Mouse (Mus musculus): ENCODE results near the gene Adarb1. TPM values are rescaled to one million over a fixed set of nuclear protein-coding genes. Genes with fewer than 3 reads are reported as not detected.

Gene Adarb1
- polyA plus RNA-seq (2016; fragmentation: Nextera tagmentation; extraction: Ambion mirVana), result 5.1 and 6.8 TPM in 2 replicates

- peaks cover 27% of the 10 kb centered on the region for H3K4me1 ChIP-seq
- peak; percentile 96 for DNase-seq (ENCODE audit: low spot score)
- H3K27ac ChIP-seq (replicated peaks), result peak within 1 kb of the TSS; percentile 88
- no peaks in the 10 kb centered on the region for H3K36me3 ChIP-seq (replicated peaks)
- peak within 1 kb of the TSS; percentile 75 for H3K4me3 ChIP-seq
- H3K9me3 ChIP-seq, result 0 out of 2 replicates have a peak, but pooled peaks cover 2% of the 10 kb centered on the region
- peaks cover 29% of the 10 kb centered on the region for H3K27me3 ChIP-seq (replicated peaks; ENCODE audit: low read depth, poor library complexity, severe bottlenecking)
- WGBS, result under 1% methylated on average over 57 of the region's 57 CpGs
Measured at GRCm38 (mm10) chr10:77418138-77418537, at the start of gene Adarb1. Gene Adarb1 (minus strand): TSS chr10:77418270.

GRCm38 (mm10) chr10:77467407-77467806 is 49.3 kb upstream of the Adarb1 start:
- 84% methylated on average over 6 of the region's 6 CpGs for WGBS
- DNase-seq (ENCODE audit: low spot score), result no peak
- Histone ChIP-seq H3K9me3 (no peaks in the 10 kb centered on the region), H3K36me3 (replicated peaks) (no peaks in the 10 kb centered on the region), H3K4me3 (no peak overlapping the region), H3K27ac (replicated peaks) (no peak overlapping the region), H3K27me3 (replicated peaks; ENCODE audit: low read depth, poor library complexity, severe bottlenecking) (no peaks in the 10 kb centered on the region), H3K4me1 (peaks cover 10% of the 10 kb centered on the region; the same call in 1 of the 2 replicates)

DNA sequence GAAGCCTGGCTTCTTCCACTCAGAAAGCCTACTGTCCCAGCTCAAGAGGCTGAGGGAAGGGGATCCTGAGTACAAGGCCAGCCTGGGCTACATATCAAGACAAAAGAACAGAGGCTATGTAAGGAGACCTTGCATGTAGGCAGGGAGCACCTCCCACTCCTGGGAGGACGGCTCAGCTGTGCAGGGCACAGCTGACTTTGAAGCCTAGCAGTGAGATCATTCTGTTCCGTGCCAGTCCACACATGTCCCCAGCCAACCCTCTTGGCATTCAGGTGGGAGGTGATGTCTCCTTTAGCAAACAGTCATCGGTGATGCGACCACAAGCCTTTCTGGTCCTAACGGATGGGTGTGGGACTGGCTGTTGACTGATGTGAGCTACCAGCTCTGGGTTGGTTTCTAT is 47.8 kb upstream of the Adarb1 start:
- DNase-seq (ENCODE audit: low spot score), result no peak
- Histone ChIP-seq H3K27me3 (replicated peaks; ENCODE audit: low read depth, poor library complexity, severe bottlenecking) (no peaks in the 10 kb centered on the region), H3K9me3 (no peaks in the 10 kb centered on the region)

GRCm38 (mm10) chr10:77464181-77464936 is 46.3 kb upstream of the Adarb1 start:
- H3K4me1 ChIP-seq, result peaks cover 10% of the 10 kb centered on the region; the same call in 1 of the 2 replicates
- H3K27ac ChIP-seq (replicated peaks), result no peak overlapping the region
- H3K9me3 ChIP-seq, result no peaks in the 10 kb centered on the region
- no peak for DNase-seq (ENCODE audit: low spot score)
- H3K4me3 ChIP-seq, result no peak overlapping the region
- WGBS, result 78% methylated on average over 10 of the region's 10 CpGs
- H3K27me3 ChIP-seq (replicated peaks; ENCODE audit: low read depth, poor library complexity, severe bottlenecking), result no peaks in the 10 kb centered on the region
- H3K36me3 ChIP-seq (replicated peaks), result no peaks in the 10 kb centered on the region

More for the DNA sequence above, 47.8 kb upstream of the Adarb1 start:
- H3K4me3 ChIP-seq, result no peak overlapping the region
- H3K27ac ChIP-seq (replicated peaks), result no peak overlapping the region
- no peaks in the 10 kb centered on the region for H3K36me3 ChIP-seq (replicated peaks)
- 87% methylated on average over 5 of the region's 5 CpGs for WGBS
- peaks cover 10% of the 10 kb centered on the region; the same call in 1 of the 2 replicates for H3K4me1 ChIP-seq

DNA sequence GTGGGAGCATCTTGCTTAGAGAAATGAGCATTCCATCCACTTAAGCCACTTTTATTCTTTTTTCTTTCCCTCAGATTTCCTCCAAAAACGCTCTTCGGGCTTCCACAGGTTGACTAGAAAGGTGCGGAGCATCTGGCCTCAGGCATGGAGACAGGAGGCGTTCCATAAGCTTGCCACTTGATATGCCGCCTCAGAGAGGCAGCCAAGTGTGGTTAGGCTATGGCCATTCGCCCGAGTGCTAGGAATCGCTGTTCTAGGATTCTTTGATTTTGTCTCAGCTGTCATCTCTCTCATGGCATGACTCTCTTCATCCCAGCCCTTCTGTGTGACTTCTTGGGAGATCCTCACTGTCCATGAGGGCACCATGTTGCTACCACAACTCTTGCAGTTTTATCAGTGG is 43.1 kb upstream of the Adarb1 start:
- Histone ChIP-seq H3K4me3 (no peak overlapping the region), H3K36me3 (replicated peaks) (no peaks in the 10 kb centered on the region), H3K27me3 (replicated peaks; ENCODE audit: low read depth, poor library complexity, severe bottlenecking) (no peaks in the 10 kb centered on the region), H3K27ac (replicated peaks) (no peak overlapping the region), H3K9me3 (no peaks in the 10 kb centered on the region), H3K4me1 (0 out of 2 replicates have a peak, but pooled peaks cover 6% of the 10 kb centered on the region)
- 86% methylated on average over 8 of the region's 8 CpGs for WGBS
- no peak for DNase-seq (ENCODE audit: low spot score)

- Histone ChIP-seq H3K36me3 (replicated peaks) (no peaks in the 10 kb centered on the region), H3K4me1 (0 out of 2 replicates have a peak, but pooled peaks cover 2% of the 10 kb centered on the region), H3K4me3 (no peak overlapping the region), H3K27me3 (replicated peaks; ENCODE audit: low read depth, poor library complexity, severe bottlenecking) (no peaks in the 10 kb centered on the region), H3K27ac (replicated peaks) (no peak overlapping the region), H3K9me3 (no peaks in the 10 kb centered on the region)
- WGBS, result 81% methylated on average over 3 of the region's 3 CpGs
- DNase-seq (ENCODE audit: low spot score), result no peak
Measured at GRCm38 (mm10) chr10:77457701-77458100, 39.6 kb upstream of the Adarb1 start.

DNA sequence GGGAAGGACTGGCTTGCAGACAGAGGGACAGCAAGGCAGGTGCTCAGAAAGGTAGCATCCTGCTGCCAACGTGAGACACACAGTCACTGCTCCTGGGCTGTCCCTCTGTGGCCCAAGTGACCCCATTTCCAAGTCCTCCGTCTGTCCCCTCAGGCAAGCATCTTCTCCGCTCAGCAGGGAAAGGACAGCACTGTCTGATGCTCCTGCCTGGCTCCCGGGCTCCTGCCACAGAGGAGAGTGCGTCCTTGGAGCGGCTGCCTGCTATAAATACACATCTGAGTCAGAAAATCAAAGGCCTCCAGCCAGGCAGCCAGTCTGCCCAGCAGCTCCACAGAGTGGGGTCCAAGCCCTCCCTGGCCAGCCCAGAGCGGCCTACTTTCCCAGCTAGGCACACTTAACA is 38.4 kb upstream of the Adarb1 start:
- Histone ChIP-seq H3K27ac (replicated peaks) (no peak overlapping the region), H3K4me3 (no peak overlapping the region), H3K36me3 (replicated peaks) (no peaks in the 10 kb centered on the region), H3K27me3 (replicated peaks; ENCODE audit: low read depth, poor library complexity, severe bottlenecking) (no peaks in the 10 kb centered on the region), H3K9me3 (no peaks in the 10 kb centered on the region), H3K4me1 (0 out of 2 replicates have a peak, but pooled peaks cover 2% of the 10 kb centered on the region)
- 64% methylated on average over 7 of the region's 7 CpGs for WGBS
- no peak for DNase-seq (ENCODE audit: low spot score)

DNA sequence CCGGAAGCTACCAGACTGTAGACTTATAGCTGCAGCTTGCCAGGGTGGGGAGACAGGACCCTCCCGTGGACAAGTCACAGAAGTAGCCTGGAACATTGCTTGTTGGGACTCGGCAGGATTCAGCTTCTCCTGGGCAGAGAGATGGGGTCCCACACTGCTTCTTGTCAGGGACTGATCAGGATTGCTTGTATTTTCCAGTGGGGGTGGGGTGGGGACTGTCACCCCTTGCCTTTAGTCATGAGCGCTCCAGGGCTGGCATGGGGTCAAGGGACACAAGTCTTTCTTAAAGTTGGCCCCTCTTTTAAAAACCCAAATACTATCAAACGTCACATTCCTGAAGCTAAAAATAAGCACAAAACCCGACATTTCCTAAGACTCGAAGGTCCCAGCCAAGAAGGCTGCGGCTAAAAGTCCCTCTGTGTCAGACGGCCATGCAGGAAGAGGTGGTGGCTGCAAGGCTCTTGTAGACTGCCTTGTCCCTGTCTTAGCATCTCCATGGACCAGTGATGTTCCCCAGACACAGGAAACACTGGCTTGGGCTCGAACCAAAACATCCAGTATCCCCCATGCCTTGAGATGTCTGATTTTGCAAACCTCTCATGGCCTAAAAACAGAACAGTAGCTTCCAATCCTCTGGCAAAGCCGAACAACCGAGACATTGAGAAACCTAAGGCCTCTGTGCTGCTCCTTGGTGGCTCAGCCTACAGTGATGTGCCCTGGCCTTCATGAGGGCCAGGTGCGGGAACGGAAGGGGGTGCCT is 37.4 kb upstream of the Adarb1 start:
- Histone ChIP-seq H3K27ac (replicated peaks) (no peak overlapping the region), H3K36me3 (replicated peaks) (no peaks in the 10 kb centered on the region), H3K27me3 (replicated peaks; ENCODE audit: low read depth, poor library complexity, severe bottlenecking) (no peaks in the 10 kb centered on the region), H3K4me1 (peaks cover 6% of the 10 kb centered on the region), H3K9me3 (no peaks in the 10 kb centered on the region), H3K4me3 (no peak overlapping the region)
- 82% methylated on average over 14 of the region's 14 CpGs for WGBS
- DNase-seq (ENCODE audit: low spot score), result no peak

DNA sequence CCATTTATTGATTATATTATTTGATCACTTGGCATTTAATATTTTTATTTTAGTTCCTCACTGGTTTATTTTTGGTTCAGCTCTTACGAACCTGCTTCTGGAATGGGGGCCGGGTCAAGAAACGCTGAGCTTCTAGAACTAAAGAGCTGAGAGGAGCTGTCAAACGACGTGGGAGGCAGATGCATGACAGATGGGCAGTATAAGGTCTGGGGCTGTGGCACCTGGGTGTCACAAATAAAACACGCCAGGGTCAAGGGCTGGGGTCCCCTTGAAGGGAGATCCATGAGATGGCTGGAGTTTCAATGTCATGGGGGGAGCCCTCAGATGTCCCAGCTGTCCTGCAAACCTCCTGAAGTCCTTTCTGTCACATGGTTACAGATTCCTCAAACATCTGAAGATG is 36.7 kb upstream of the Adarb1 start:
- WGBS, result 83% methylated on average over 6 of the region's 6 CpGs
- Histone ChIP-seq H3K27me3 (replicated peaks; ENCODE audit: low read depth, poor library complexity, severe bottlenecking) (no peaks in the 10 kb centered on the region), H3K4me3 (no peak overlapping the region), H3K4me1 (peaks cover 12% of the 10 kb centered on the region), H3K9me3 (no peaks in the 10 kb centered on the region), H3K36me3 (replicated peaks) (no peaks in the 10 kb centered on the region), H3K27ac (replicated peaks) (no peak overlapping the region)
- no peak for DNase-seq (ENCODE audit: low spot score)

- Histone ChIP-seq H3K4me3 (no peak overlapping the region), H3K27me3 (replicated peaks; ENCODE audit: low read depth, poor library complexity, severe bottlenecking) (no peaks in the 10 kb centered on the region), H3K4me1 (peaks cover 39% of the 10 kb centered on the region), H3K36me3 (replicated peaks) (no peaks in the 10 kb centered on the region), H3K27ac (replicated peaks) (no peak overlapping the region), H3K9me3 (no peaks in the 10 kb centered on the region)
- WGBS, result 91% methylated on average over 4 of the region's 4 CpGs
- no peak for DNase-seq (ENCODE audit: low spot score)
Measured at GRCm38 (mm10) chr10:77451822-77452221, 33.8 kb upstream of the Adarb1 start.

DNA sequence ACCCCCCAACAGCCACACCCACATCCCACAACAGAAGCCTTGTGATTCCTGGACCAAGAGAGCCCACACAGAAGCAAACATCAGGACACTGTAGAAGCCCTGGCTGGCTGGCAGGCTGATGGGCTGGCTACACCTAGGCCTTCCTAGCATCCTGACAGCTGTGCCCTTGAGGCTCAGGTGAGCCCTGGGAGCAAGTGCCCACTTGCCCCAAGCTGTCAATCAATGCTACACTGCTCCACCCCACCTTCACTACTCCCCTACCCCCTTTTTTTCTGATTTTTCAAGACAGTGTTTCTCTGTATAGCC is 32.0 kb upstream of the Adarb1 start:
- H3K27me3 ChIP-seq (replicated peaks; ENCODE audit: low read depth, poor library complexity, severe bottlenecking), result no peaks in the 10 kb centered on the region
- H3K36me3 ChIP-seq (replicated peaks), result no peaks in the 10 kb centered on the region
- peaks cover 36% of the 10 kb centered on the region for H3K4me1 ChIP-seq
- no peak for DNase-seq (ENCODE audit: low spot score)
- H3K4me3 ChIP-seq, result no peak overlapping the region
- peaks cover 4% of the 10 kb centered on the region; the same call in 1 of the 2 replicates for H3K9me3 ChIP-seq
- peak overlapping the region; percentile 48; the same call in 1 of the 2 replicates for H3K27ac ChIP-seq (replicated peaks)

GRCm38 (mm10) chr10:77449315-77450158 is 31.5 kb upstream of the Adarb1 start:
- Histone ChIP-seq H3K4me1 (peaks cover 36% of the 10 kb centered on the region), H3K9me3 (peaks cover 5% of the 10 kb centered on the region; the same call in 1 of the 2 replicates), H3K4me3 (peak overlapping the region; percentile 40; the same call in 1 of the 2 replicates), H3K27me3 (replicated peaks; ENCODE audit: low read depth, poor library complexity, severe bottlenecking) (no peaks in the 10 kb centered on the region), H3K36me3 (replicated peaks) (no peaks in the 10 kb centered on the region), H3K27ac (replicated peaks) (peak overlapping the region; percentile 52)
- peak; percentile 59 for DNase-seq (ENCODE audit: low spot score)
- 36% methylated on average over 23 of the region's 23 CpGs for whole genome bisulfite sequencing
